Mouse (Mus musculus) stomach, embryonic 14.5 days (tissue): ENCODE data around the gene Gcc1. TPM values are rescaled to one million over a fixed set of nuclear protein-coding genes. Genes with fewer than 3 reads are reported as not detected.

Experiments
- ATAC-seq: fragments of 200-750 bp; cut with Nextera tagmentation; 2 replicates; pipeline ENCODE4 v1.8.0; 2017; ENCODE audit warnings: low read depth, moderate TSS enrichment; ENCODE audit not compliant: insufficient number of reproducible peaks, insufficient read depth, low FRiP score
- H3K27ac ChIP-seq: fragments of 300-500 bp; sonication (generic); 2 replicates; pipeline ENCODE4 v1.5.1; 2014; ENCODE audit warnings: mild to moderate bottlenecking, low read length, moderate library complexity, mixed read lengths
- H3K27me3 ChIP-seq: fragments of 300-500 bp; sonication (generic); 2 replicates; pipeline ENCODE4 v1.6.1; 2014; ENCODE audit warnings: low read length, control low read depth, mixed read lengths; ENCODE audit not compliant: control insufficient read depth, insufficient read depth
- H3K36me3 ChIP-seq: fragments of 300-500 bp; sonication (generic); 2 replicates; pipeline ENCODE4 v1.6.1; 2014; ENCODE audit warnings: mild to moderate bottlenecking, control low read depth, low read length, moderate library complexity, mixed read lengths; ENCODE audit not compliant: control insufficient read depth, insufficient read depth
- H3K4me1 ChIP-seq: fragments of 300-500 bp; sonication (generic); 2 replicates; pipeline ENCODE4 v1.6.1; 2014; ENCODE audit warnings: low read length, control low read depth, mixed read lengths; ENCODE audit not compliant: control insufficient read depth, insufficient read depth
- H3K4me2 ChIP-seq: fragments of 300-500 bp; sonication (generic); replicated peaks from 2 replicates; pipeline ENCODE4 v1.6.1; 2014; ENCODE audit warnings: low read depth, low read length, control low read depth
- H3K4me3 ChIP-seq: fragments of 300-500 bp; sonication (generic); 2 replicates; pipeline ENCODE4 v1.5.1; 2014; ENCODE audit warnings: low read depth, low read length, control low read depth
- H3K9ac ChIP-seq: fragments of 300-500 bp; sonication (generic); replicated peaks from 2 replicates; pipeline ENCODE4 v1.6.1; 2014; ENCODE audit warnings: low read depth, mild to moderate bottlenecking, control low read depth, low read length, moderate library complexity, mixed read lengths
- H3K9me3 ChIP-seq: fragments of 300-500 bp; sonication (generic); 2 replicates; pipeline ENCODE4 v1.6.1; 2016; ENCODE audit warnings: low read depth, low read length, control low read depth; ENCODE audit not compliant: control insufficient read depth
- WGBS: fragments of 180-500 bp; shearing (Covaris S2); extraction: QIAGEN DNeasy Blood & Tissue Kit; methylation state at CpG from one replicate; pipeline ENCODE4 v1.1.7; 2014; 5-methylcytosine and 5-hydroxymethylcytosine counted together
- polyA plus RNA-seq: library from polyadenylated mRNA; unstranded; fragments of >200 nt; fragmentation: Nextera tagmentation; extraction: Ambion mirVana; gene quantifications from 2 replicates; pipeline ENCODE4 v1.2.1, GENCODE M21; 2014

Gene Gcc1
- 8.7 and 10.2 TPM in 2 replicates for polyA plus RNA-seq

DNA sequence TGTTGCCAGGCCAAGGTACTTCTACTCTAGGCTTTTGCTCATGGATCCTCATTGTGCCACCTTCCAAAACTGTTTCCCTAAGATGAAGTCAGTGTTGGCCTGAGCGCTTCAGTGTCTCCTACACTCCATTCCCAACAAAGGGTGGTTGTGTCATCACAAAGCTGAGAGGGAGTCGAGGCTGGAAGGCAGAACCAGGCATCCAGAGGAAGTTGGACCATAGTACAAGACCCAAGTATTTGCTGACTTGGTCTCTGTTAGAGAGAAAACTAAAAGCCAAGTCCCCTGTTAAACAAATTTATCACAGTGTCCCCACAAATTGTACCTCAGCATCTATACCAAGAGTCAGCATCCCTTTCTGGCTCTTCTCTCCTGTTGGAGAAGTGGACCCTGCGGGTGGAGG, at the start of gene Gcc1:
TSS of gene Gcc1 (minus strand) at position 101 of the 400 bp plus-strand sequence.
- no peak within 1 kb of the TSS for H3K9ac ChIP-seq
- H3K4me2 ChIP-seq = no peak within 1 kb of the TSS
- H3K27me3 ChIP-seq = no peaks in the 10 kb centered on the region
- no peak for ATAC-seq
- peaks cover 15% of the 10 kb centered on the region for H3K36me3 ChIP-seq
- no peaks in the 10 kb centered on the region for H3K9me3 ChIP-seq
- 94% methylated on average over 3 of the region's 3 CpGs for WGBS
- H3K4me1 ChIP-seq = peaks cover 8% of the 10 kb centered on the region; the same call in 1 of the 2 replicates
- H3K4me3 ChIP-seq = no peak within 1 kb of the TSS
- H3K27ac ChIP-seq = no peak within 1 kb of the TSS

DNA sequence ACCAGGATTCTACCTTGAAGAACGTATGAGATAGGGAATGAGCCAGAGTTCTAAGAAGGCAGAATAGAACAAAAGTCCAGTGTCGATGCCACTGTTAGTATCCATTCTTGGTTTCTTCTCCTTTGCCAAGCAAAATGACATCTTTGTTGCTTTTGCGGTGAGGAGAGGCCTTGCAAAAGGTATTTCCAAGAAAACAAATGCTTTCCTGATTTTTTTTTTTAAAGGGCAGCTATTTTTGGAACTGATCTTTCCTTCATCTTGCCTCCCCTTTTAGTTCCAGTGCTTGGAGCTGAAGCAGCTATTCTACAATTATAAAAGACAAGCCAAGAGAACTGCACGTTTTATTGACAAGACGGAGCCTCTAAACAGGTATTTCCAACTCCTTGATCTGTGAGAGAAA, 46.6 kb upstream of the Gcc1 start, which contains the start of gene Snd1:
TSS of gene Snd1 (plus strand) at position 301 of the 400 bp plus-strand sequence.
- Histone ChIP-seq H3K36me3 (no peaks in the 10 kb centered on the region), H3K9ac (no peak within 1 kb of the TSS), H3K9me3 (no peaks in the 10 kb centered on the region), H3K27ac (no peak within 1 kb of the TSS), H3K27me3 (no peaks in the 10 kb centered on the region), H3K4me2 (no peak within 1 kb of the TSS), H3K4me3 (no peak within 1 kb of the TSS), H3K4me1 (no peaks in the 10 kb centered on the region)
- 85% methylated on average over 5 of the region's 5 CpGs for WGBS
- ATAC-seq = no peak

DNA sequence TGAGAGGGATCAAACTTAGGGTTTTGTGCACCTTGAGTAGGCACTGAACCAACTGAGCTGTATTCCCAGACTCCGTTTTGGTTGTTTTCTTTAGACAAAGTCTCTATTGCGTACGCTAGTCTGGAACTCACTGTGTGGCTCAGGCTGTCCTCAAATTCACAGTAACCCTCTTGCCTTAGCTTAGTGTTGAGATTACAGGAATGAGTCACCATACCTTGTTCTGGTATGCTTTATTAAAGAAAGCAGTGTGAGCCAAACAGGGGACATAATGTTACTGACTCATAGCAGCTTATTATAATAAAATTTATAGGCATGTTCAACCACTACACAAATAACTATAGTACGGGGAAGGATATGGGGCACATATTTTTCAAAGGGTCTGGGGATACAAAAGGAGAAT, 46.0 kb upstream of the Gcc1 start:
- no peak for ATAC-seq
- WGBS = 86% methylated on average over 4 of the region's 4 CpGs
- no peak overlapping the region for H3K27ac ChIP-seq
- H3K27me3 ChIP-seq = no peaks in the 10 kb centered on the region
- H3K4me2 ChIP-seq = no peak overlapping the region
- H3K9ac ChIP-seq = no peak overlapping the region
- no peaks in the 10 kb centered on the region for H3K36me3 ChIP-seq
- H3K4me3 ChIP-seq = no peak overlapping the region
- no peaks in the 10 kb centered on the region for H3K4me1 ChIP-seq
- H3K9me3 ChIP-seq = no peaks in the 10 kb centered on the region

DNA sequence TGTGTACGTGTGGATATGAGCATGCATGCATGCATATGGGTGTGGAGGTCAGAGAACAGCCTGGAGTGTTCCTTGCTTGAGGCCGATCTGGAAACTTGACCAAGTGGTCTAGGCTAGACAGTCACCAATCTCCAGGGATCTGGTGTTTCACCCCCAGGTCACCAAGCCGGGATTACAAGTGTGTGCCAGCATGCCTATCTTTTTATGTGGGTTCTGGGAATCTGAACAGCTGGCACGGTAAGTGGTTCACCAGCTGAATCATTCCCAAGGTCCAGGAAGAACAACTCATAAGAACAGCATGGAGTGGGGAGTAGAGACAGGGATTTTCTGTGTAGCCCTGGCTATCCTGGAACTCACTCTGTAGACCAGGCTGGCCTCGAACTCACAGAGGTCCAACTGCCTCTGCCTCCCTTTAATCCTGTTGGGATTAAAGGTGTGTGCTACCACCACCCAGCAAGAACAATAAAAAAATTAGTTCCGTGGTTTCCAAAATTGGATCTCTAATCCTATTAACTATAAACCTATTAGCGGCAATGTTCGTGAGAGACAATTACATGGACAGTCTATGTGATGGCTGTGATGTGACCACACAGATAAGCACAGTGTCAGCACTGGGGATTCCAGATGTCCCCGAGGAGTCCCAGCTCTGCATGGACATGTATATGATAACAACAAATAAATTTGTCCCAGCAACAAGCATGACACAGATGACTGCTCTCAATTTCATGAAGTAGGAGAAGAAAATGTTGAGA, 43.3 kb upstream of the Gcc1 start:
- Histone ChIP-seq H3K4me1 (no peaks in the 10 kb centered on the region), H3K9ac (no peak overlapping the region), H3K4me2 (no peak overlapping the region), H3K36me3 (no peaks in the 10 kb centered on the region), H3K27me3 (no peaks in the 10 kb centered on the region), H3K27ac (no peak overlapping the region), H3K4me3 (no peak overlapping the region), H3K9me3 (no peaks in the 10 kb centered on the region)
- WGBS = 84% methylated on average over 9 of the region's 9 CpGs
- ATAC-seq = no peak

DNA sequence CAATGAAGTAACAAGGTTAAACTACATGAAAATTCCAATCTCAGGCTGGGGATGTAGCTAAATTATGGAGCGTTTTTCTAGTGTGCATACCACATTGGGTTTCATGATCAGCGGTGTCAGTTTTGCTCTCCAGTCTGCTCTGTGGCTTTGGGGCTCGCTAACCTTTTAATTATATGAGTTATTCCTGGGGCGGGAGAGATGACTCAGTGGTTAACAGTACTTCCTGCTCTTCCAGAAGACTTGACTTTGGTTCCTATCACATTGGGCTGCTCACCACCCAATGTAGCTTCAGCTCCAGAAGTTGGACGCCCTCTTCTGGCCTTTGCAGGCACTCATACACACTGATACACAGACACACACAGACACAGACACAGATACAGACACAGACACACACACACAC, 42.4 kb upstream of the Gcc1 start:
- H3K27me3 ChIP-seq = no peaks in the 10 kb centered on the region
- H3K4me3 ChIP-seq = no peak overlapping the region
- no peak overlapping the region for H3K27ac ChIP-seq
- WGBS = 83% methylated on average over 5 of the region's 5 CpGs
- H3K4me2 ChIP-seq = no peak overlapping the region
- no peak overlapping the region for H3K9ac ChIP-seq
- no peak for ATAC-seq
- no peaks in the 10 kb centered on the region for H3K4me1 ChIP-seq
- no peaks in the 10 kb centered on the region for H3K9me3 ChIP-seq
- H3K36me3 ChIP-seq = no peaks in the 10 kb centered on the region

DNA sequence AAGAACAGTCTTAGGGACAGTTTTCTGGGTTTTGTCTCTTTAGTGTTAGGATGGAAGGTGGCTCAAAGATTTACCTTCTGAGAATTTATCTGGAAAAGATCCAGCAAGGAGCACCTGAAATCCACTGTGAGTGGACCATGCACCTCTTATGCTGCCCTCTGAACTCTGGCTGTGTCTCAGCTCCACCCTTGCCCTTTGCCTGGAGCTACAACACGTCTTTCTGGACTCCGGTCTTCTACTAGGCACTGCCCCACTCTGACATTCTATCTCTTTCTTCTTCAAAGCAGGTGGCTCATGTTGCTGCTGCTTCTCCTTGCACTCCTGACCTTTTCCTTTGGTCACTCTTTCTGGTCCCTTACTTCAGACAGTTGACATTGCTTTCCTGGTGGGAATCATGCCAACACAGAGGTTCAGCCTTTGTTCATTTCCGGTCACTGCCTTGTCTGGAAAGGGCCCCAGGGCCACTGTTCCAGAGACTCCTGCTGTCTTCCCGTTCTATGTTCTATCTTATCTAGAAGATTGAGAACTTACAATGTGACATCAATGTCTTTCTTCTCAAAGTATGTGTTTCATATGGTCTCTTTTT, 41.9 kb upstream of the Gcc1 start:
- H3K36me3 ChIP-seq = no peaks in the 10 kb centered on the region
- H3K4me2 ChIP-seq = no peak overlapping the region
- WGBS = 74% methylated on average over 4 of the region's 4 CpGs
- no peak overlapping the region for H3K9ac ChIP-seq
- no peak for ATAC-seq
- H3K4me1 ChIP-seq = no peaks in the 10 kb centered on the region
- no peak overlapping the region for H3K27ac ChIP-seq
- no peaks in the 10 kb centered on the region for H3K27me3 ChIP-seq
- no peak overlapping the region for H3K4me3 ChIP-seq
- H3K9me3 ChIP-seq = no peaks in the 10 kb centered on the region

DNA sequence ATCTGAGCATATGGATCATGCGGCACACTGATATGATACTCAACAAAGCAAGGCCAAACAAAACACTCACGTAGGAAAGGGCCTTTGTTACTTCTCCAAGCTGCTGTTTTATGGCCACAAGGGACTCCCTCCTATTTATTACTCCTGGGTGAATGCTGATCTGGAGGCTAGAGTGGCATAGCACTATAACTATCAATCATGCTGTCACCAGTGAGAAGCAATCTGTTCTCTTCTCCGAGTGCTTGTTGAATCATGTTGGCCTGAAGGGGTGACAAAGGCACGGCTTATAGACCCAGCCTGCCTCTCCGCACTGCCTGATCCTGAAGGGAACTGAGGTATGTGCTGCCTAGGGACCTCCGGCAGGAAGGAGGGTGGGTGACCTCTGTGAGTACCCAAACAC, 36.4 kb upstream of the Gcc1 start:
- Histone ChIP-seq H3K4me1 (no peaks in the 10 kb centered on the region), H3K9me3 (no peaks in the 10 kb centered on the region), H3K27ac (no peak overlapping the region), H3K27me3 (no peaks in the 10 kb centered on the region), H3K4me3 (no peak overlapping the region), H3K36me3 (no peaks in the 10 kb centered on the region), H3K9ac (no peak overlapping the region), H3K4me2 (no peak overlapping the region)
- ATAC-seq = no peak
- WGBS = 16% methylated on average over 6 of the region's 6 CpGs

DNA sequence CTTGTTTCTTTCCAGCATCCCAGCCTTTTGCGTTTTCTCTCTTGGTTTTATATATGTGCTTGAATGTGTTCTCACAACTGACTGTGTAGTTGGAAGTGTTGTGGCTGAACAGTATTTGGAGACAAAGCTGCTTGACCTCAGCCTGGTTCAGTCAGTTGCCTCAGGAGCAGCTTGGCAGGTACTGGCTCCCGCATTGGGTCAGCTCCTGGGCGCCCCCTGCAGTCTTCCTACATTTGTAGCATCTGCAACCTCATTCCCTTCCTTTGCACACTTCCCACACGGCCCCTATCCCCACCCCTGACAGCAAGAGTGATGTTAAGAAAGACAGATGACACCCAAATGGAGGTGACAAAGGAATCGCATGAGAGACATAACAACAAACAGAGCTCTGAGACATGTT, 32.3 kb upstream of the Gcc1 start:
- Histone ChIP-seq H3K9me3 (no peaks in the 10 kb centered on the region), H3K36me3 (no peaks in the 10 kb centered on the region), H3K4me3 (no peak overlapping the region), H3K27me3 (no peaks in the 10 kb centered on the region), H3K4me1 (no peaks in the 10 kb centered on the region), H3K27ac (no peak overlapping the region), H3K4me2 (no peak overlapping the region), H3K9ac (no peak overlapping the region)
- 3% methylated on average over 5 of the region's 5 CpGs for whole genome bisulfite sequencing
- no peak for ATAC-seq
